Mouse (Mus musculus) erythroblast, embryonic 14.5 days (primary cell): Measurements from ENCODE around the gene Arid5b.

ENCODE experiments used
- GATA1 ChIP-seq: IDR thresholded peaks from 2 replicates; pipeline ENCODE4 v1.6.1; 2012; ENCODE audit warnings: low read length, inconsistent platforms, mixed read lengths
- TAL1 ChIP-seq: IDR thresholded peaks from 3 replicates; pipeline ENCODE4 v1.6.1; 2012; ENCODE audit warnings: low read length, inconsistent platforms, mixed read lengths

DNA sequence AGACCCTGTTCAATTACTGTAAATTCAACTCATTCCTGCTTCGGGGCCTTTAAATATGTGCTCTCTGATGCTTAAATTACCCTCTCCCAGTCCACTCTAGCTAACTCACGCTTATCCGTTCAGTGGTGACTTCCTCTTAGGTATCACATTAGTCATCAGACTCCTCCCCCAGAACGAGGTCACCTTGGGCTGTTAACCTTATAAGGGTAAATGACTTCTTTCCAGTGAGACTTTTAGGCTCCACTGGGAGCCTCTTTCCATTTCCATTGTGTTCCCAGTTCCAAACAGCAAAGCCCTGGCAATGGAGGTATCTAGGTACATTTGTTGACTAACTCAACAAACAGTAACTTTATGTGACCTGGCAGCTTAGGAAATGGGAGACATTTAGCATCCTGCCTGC is 186.7 kb downstream of the Arid5b start:
- TF ChIP-seq TAL1 (no peak), GATA1 (no peak)
